Mouse (Mus musculus): Measurements from ENCODE around the gene Jag2. TPM values are rescaled to one million over a fixed set of nuclear protein-coding genes. Genes with fewer than 3 reads are reported as not detected.

Jag2 gene
- polyA plus RNA-seq, 1 experiment: 6.4 TPM

DNA sequence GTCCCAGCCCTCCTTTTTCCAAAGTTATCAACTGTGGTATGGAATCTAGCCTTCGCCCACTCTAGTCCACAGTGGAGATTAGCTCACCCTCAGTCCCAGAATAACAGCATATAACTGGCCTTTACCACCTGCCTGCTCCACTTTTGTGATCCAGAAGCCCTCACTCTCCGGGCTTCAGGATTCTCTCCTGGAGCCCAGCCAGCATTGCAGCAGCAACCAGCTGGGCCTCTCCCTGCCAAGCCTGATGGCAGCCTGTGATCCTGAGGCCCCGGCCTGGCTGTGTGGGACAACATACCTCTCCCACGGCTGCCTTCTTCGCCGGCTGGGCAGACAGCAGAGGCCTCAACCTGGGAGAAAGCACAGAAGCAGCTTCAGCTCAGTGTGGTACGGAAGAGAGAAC lies 31.9 kb upstream of the Jag2 start:
- 95% methylated on average over 7 of the region's 7 CpGs for WGBS
- no peak for TF ChIP-seq POLR2A (IDR thresholded peaks at IDR 0.05; ENCODE audit: borderline replicate concordance, control insufficient read depth, low read depth, low read length)
- no peak for TF ChIP-seq CTCF (IDR thresholded peaks at IDR 0.05; ENCODE audit: control insufficient read depth, insufficient read depth, low read length)
- no peak overlapping the region for H3K27ac ChIP-seq (ENCODE audit: control insufficient read depth, insufficient read depth, low read depth, low read length, poor library complexity)

GRCm38 (mm10) chr12:112959421-112959820 lies 29.8 kb upstream of the Jag2 start:
- 71% methylated on average over 8 of the region's 8 CpGs for WGBS
- TF ChIP-seq POLR2A (IDR thresholded peaks at IDR 0.05; ENCODE audit: borderline replicate concordance, control insufficient read depth, low read depth, low read length) (no peak), CTCF (IDR thresholded peaks at IDR 0.05; ENCODE audit: control insufficient read depth, insufficient read depth, low read length) (no peak)
- no peaks in the 10 kb centered on the region; the same call in 1 of the 2 replicates for H3K4me1 ChIP-seq (ENCODE audit: control insufficient read depth, insufficient read depth, low read length)
- H3K4me3 ChIP-seq (replicated peaks; ENCODE audit: control insufficient read depth, low read depth, low read length): no peak overlapping the region
- no peak overlapping the region for H3K27ac ChIP-seq (ENCODE audit: control insufficient read depth, insufficient read depth, low read depth, low read length, poor library complexity)

More for the DNA sequence above, 31.9 kb upstream of the Jag2 start:
- Histone ChIP-seq H3K4me1 (ENCODE audit: control insufficient read depth, insufficient read depth, low read length) (no peaks in the 10 kb centered on the region; the same call in 1 of the 2 replicates), H3K4me3 (replicated peaks; ENCODE audit: control insufficient read depth, low read depth, low read length) (no peak overlapping the region)

DNA sequence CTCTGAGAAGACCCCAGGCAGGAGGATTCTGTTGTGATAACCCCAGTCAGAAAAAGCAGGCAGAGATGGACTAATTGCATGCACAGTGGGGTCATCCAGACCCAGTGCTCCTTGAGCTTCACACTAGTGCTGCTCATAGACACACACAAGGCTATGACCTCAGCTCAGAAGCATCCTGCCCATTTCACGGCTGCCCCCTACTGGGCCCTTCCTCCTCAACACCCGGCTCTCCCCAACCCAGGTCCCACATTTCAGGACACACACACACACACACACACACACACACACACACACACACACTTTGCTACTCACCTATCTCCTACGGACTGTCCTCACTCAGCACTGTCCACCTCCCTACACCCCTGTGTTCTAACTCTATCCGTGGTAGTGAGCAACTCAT lies 28.7 kb upstream of the Jag2 start:
- Histone ChIP-seq H3K27ac (ENCODE audit: control insufficient read depth, insufficient read depth, low read depth, low read length, poor library complexity) (no peak overlapping the region), H3K4me1 (ENCODE audit: control insufficient read depth, insufficient read depth, low read length) (no peaks in the 10 kb centered on the region; the same call in 1 of the 2 replicates), H3K4me3 (replicated peaks; ENCODE audit: control insufficient read depth, low read depth, low read length) (no peak overlapping the region)
- TF ChIP-seq POLR2A (IDR thresholded peaks at IDR 0.05; ENCODE audit: borderline replicate concordance, control insufficient read depth, low read depth, low read length) (no peak), CTCF (IDR thresholded peaks at IDR 0.05; ENCODE audit: control insufficient read depth, insufficient read depth, low read length) (peak; percentile 54)
- WGBS: 59% methylated on average over 4 of the region's 4 CpGs

DNA sequence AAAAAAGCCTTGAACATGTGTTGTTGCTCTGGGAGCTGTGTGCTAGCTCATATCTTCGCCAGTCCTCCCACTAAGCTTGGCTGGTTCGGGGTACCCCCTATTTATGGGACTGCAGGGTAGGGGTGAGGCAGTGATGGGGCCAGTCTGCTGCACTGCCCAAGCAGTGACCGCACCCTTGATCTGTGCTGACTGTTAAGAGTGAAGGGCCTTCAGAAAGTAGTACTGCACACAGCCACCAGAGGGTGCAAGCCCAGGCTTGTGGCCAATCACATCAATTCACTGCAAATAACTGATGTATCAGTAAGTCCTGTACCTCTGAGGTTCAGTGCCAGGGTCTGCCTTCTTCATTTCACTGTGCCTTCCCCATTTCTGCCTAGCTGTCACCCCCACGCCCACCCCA lies 26.2 kb upstream of the Jag2 start:
- WGBS: 50% methylated on average over 4 of the region's 4 CpGs
- TF ChIP-seq CTCF (IDR thresholded peaks at IDR 0.05; ENCODE audit: control insufficient read depth, insufficient read depth, low read length): peak; percentile 96
- no peak for TF ChIP-seq POLR2A (IDR thresholded peaks at IDR 0.05; ENCODE audit: borderline replicate concordance, control insufficient read depth, low read depth, low read length)
- H3K4me3 ChIP-seq (replicated peaks; ENCODE audit: control insufficient read depth, low read depth, low read length): no peak overlapping the region
- no peak overlapping the region for H3K27ac ChIP-seq (ENCODE audit: control insufficient read depth, insufficient read depth, low read depth, low read length, poor library complexity)
- peaks cover 1% of the 10 kb centered on the region; the same call in 1 of the 2 replicates for H3K4me1 ChIP-seq (ENCODE audit: control insufficient read depth, insufficient read depth, low read length)

DNA sequence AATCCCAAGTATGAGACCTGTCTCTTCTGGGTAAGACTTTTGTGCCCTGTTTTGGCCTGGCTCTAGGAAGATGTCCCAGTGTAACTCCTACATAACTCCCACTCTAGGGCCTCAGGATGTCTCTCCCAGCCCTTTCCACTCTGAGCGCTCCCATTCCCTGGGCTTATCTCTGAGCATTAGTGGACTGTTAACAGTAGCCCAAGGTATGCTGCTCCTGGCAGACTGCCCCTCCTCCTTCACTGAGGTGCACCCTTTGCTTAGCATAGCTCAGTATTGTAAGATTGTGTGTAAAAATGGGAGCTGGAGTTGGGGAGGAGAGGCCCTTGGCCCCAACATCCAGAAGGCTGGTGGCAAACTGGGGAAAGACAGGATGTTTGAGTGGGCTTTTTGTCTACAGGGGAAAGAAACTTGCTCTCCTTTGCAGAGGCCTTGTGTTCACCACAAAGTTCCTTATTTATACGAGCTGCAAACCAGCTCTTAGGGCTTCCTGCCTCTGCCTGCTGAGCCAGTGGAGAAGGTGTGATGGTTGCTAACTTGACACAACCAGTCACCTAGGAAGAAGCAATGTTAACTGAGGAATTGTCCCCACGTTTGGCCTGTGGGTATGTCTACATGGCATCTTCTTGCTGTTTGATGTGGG lies 23.5 kb upstream of the Jag2 start:
- Histone ChIP-seq H3K4me3 (replicated peaks; ENCODE audit: control insufficient read depth, low read depth, low read length) (no peak overlapping the region), H3K4me1 (ENCODE audit: control insufficient read depth, insufficient read depth, low read length) (peaks cover 1% of the 10 kb centered on the region; the same call in 1 of the 2 replicates), H3K27ac (ENCODE audit: control insufficient read depth, insufficient read depth, low read depth, low read length, poor library complexity) (no peak overlapping the region)
- no peak for TF ChIP-seq CTCF (IDR thresholded peaks at IDR 0.05; ENCODE audit: control insufficient read depth, insufficient read depth, low read length)
- TF ChIP-seq POLR2A (IDR thresholded peaks at IDR 0.05; ENCODE audit: borderline replicate concordance, control insufficient read depth, low read depth, low read length): no peak
- 21% methylated on average over 3 of the region's 3 CpGs for WGBS

DNA sequence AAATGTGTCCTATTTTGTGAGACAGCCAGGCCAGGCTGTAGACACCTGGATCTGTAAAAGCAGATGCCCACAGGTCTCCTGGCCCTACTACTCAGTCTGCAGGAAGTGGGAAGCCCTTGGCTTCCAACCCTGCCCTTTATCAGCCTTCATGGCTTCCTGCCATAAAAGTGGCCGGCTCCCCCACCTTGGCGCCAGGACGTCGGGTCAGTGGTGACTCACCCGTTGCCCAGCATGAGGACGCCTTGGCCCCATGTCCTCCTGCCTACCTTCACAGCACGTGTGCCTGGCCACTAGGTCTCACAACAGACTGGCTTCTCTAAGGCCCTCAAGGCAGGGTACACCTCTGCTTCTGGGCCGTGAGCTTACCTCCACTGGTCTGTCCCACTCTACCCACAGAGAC lies 22.9 kb upstream of the Jag2 start:
- TF ChIP-seq POLR2A (IDR thresholded peaks at IDR 0.05; ENCODE audit: borderline replicate concordance, control insufficient read depth, low read depth, low read length) (no peak), CTCF (IDR thresholded peaks at IDR 0.05; ENCODE audit: control insufficient read depth, insufficient read depth, low read length) (no peak)
- WGBS: 11% methylated on average over 8 of the region's 8 CpGs
- H3K4me3 ChIP-seq (replicated peaks; ENCODE audit: control insufficient read depth, low read depth, low read length): no peak overlapping the region
- peaks cover 1% of the 10 kb centered on the region; the same call in 1 of the 2 replicates for H3K4me1 ChIP-seq (ENCODE audit: control insufficient read depth, insufficient read depth, low read length)
- H3K27ac ChIP-seq (ENCODE audit: control insufficient read depth, insufficient read depth, low read depth, low read length, poor library complexity): no peak overlapping the region

DNA sequence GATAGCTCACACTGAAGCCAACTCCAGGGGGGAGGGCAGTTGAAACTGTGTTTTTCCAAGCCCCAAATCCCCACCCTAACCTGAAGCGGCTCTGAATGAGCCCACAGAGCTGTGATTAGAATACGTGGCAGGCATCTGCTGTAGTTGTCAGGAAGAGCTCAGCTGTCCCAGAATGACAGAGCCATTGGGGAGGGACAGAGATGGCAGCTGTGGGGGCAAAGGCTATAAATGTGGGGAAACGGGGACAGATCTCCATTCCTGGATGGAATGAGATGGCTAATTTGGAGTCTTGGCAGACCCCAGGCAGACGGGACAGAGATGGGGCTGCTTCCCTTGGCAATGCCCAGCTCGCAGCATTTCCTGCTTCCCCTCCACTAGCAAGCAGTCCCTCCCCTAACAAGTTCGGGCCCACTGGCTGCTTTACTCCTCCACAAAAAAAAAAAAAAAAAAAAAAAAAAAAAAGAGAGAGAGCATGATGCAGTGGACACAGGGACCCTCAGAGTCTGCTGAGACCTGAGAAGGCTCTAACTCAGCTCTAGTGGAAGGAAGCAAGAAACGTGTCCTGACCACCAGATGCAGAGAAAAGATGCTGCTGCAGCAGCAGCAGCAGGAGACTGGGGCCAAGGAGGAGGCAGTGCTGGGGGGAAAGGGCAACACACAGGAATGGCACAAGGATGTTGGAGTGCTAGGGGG lies 21.7 kb upstream of the Jag2 start:
- TF ChIP-seq POLR2A (IDR thresholded peaks at IDR 0.05; ENCODE audit: borderline replicate concordance, control insufficient read depth, low read depth, low read length) (no peak), CTCF (IDR thresholded peaks at IDR 0.05; ENCODE audit: control insufficient read depth, insufficient read depth, low read length) (no peak)
- no peak overlapping the region for H3K27ac ChIP-seq (ENCODE audit: control insufficient read depth, insufficient read depth, low read depth, low read length, poor library complexity)
- no peak overlapping the region for H3K4me3 ChIP-seq (replicated peaks; ENCODE audit: control insufficient read depth, low read depth, low read length)
- peaks cover 1% of the 10 kb centered on the region; the same call in 1 of the 2 replicates for H3K4me1 ChIP-seq (ENCODE audit: control insufficient read depth, insufficient read depth, low read length)
- 22% methylated on average over 7 of the region's 7 CpGs for whole genome bisulfite sequencing

DNA sequence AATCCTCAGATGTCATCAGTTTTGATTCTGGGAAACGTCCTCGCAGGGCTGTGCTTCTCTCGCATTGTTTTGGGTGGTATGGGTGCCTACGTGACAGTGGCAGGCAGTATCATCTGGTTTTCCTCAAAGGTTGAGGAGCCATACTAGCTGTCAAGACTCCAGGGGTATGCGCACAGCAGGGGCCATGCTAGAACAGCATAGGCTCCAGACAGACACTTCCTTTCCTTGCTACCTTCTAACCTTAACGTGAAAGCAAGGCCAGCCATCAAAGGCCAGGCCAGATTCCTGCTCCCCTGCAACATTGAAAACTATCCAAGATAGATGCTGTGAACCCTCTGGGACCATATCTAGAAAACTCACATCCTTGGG lies 21.2 kb upstream of the Jag2 start:
- 13% methylated on average over 6 of the region's 6 CpGs for WGBS
- peaks cover 1% of the 10 kb centered on the region; the same call in 1 of the 2 replicates for H3K4me1 ChIP-seq (ENCODE audit: control insufficient read depth, insufficient read depth, low read length)
- no peak overlapping the region for H3K27ac ChIP-seq (ENCODE audit: control insufficient read depth, insufficient read depth, low read depth, low read length, poor library complexity)
- no peak overlapping the region for H3K4me3 ChIP-seq (replicated peaks; ENCODE audit: control insufficient read depth, low read depth, low read length)
- TF ChIP-seq CTCF (IDR thresholded peaks at IDR 0.05; ENCODE audit: control insufficient read depth, insufficient read depth, low read length) (no peak), POLR2A (IDR thresholded peaks at IDR 0.05; ENCODE audit: borderline replicate concordance, control insufficient read depth, low read depth, low read length) (no peak)
